Mouse (Mus musculus) heart, postnatal 0 days (tissue): ENCODE measurements around the gene Tnfrsf13c.

Experiments
- CTCF ChIP-seq: IDR thresholded peaks from 2 replicates; pipeline ENCODE4 v1.5.1; 2016; ENCODE audit warnings: antibody characterized with exemption, control low read depth, low read depth
- EP300 ChIP-seq: IDR thresholded peaks from 2 replicates; pipeline ENCODE4 v1.6.1; 2016; ENCODE audit warnings: antibody characterized with exemption, low read depth

- TF ChIP-seq CTCF: no peak
- no peak for TF ChIP-seq EP300
These were observed 36.8 kb downstream of the Tnfrsf13c start for GRCm38 (mm10) chr15:82187401-82187800.
